Mouse (Mus musculus) megakaryocyte progenitor cell, adult 5-6 weeks (primary cell): ENCODE data around the gene Fam131a. TPM values are rescaled to one million over a fixed set of nuclear protein-coding genes. Genes with fewer than 3 reads are reported as not detected.
"Not testable (repeated sequence)": the region's sequence is repeated elsewhere in the genome, so short reads cannot be mapped to it uniquely, and the experiment has no call there.

ENCODE experiments used
- ATAC-seq: replicated peaks from 2 replicates; pipeline ENCODE4 v1.8.0; 2016; ENCODE audit warnings: mild to moderate bottlenecking, moderate TSS enrichment, inconsistent platforms; ENCODE audit not compliant: poor library complexity
- total RNA-seq, 2 experiments: library from RNA; stranded (forward) in 1 of 2; stranded (reverse) in 1 of 2; fragments of 157-497, 149-512 nt in 1 of 2; fragments of 200-1000 nt in 1 of 2; gene quantifications; 2 replicates each; pipeline versions ENCODE4 v1.2.3 to v1.2.4; 2015 to 2017

Fam131a gene
- total RNA-seq (2015) (not detected in 2 replicates), total RNA-seq (2017) (0.17 TPM in 1 of 2 replicates, not detected in the other)

DNA sequence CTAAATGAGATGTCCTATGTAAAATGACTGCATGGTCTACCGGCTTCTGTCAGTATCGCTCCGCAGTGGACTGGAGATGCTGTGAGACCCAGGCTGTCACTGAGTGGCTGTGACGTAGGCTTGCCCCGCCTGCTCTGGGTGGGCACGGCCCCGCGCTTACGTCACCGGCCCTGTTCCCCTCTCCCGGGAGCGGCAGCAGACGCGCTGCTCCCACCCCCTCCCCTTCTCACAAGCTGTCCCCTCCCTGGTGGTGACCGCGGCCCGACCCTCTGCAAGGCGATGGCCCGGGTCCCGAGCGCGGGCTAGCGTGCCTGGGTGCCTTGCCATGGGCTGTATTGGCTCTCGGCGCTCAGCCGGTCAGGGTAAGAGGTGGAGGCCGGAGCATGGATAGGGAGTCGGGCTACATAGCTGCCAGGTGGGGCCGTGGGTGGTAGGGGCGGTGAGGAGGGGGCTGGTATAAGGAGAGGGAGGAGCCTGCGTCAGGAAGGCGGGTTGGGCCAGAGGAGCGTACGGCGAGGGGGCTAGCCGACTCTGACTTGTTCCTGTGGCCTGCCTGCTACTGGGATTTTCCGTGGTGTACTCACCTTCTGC lies at the start of gene Fam131a:
TSS of gene Fam131a (plus strand) at position 131 of the 591 bp plus-strand sequence.
- ATAC-seq = peak; percentile 82

DNA sequence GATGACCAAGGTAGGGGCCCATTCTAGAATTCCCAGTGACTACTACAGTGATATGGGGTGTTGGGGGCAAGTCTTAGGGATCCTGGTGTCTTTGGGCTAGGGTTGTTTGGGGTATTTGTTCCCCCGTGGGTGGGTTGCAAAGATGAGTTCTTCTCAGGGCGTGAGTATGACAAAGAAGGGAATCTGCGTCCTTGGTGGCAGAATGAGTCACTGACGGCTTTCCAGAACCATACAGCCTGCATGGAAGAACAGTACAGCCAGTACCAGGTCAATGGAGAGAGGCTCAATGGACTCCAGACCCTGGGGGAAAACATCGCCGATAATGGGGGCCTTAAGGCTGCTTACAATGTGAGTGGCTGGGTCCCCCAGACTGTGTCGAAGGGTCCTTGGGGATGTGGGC lies 49.1 kb upstream of the Fam131a start:
- ATAC-seq = no peak

DNA sequence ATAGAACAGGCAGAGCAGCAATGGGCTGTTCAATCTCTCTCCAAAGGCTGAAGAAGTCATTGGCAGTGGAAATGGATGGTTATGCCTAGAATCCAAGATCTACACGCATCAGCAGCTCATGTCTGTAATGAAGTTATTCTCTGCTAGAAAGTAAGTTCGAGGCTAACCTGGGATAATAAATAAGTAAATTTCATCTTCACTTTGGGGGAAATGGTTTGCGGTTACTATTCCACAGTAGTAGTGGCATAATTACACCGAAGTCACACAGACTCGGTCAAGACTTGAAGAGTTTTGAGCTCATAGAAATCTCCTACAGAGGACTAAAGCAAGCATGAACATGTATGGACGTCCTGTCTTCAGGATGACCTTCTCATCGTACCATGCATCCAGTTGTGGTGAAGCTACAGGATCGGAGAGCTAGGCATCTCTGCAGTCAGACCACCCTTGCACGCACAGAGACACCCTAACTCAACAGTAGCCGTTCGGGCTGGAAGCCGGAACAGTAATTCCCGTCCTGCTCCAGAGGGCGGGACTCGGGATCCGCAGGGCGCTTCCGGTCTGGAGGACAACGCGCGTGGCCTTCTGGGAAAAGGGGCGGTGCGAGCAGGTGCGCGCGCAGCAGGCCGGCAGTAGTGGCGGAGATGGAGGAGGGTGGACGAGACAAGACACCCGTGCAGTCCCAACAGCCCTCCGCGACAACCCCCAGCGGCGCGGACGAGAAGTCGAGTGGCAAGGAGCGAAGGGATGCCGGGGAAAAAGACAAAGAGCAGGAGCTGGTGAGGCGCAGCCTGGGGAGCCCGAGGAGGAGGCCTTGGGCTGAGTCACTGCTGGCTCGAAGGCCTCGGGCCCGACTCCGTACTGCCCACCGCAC lies 41.7 kb upstream of the Fam131a start, which contains the start of gene Psmd2:
TSS of gene Psmd2 (plus strand) at position 577 of the 871 bp plus-strand sequence.
- peak; percentile 99 for ATAC-seq

DNA sequence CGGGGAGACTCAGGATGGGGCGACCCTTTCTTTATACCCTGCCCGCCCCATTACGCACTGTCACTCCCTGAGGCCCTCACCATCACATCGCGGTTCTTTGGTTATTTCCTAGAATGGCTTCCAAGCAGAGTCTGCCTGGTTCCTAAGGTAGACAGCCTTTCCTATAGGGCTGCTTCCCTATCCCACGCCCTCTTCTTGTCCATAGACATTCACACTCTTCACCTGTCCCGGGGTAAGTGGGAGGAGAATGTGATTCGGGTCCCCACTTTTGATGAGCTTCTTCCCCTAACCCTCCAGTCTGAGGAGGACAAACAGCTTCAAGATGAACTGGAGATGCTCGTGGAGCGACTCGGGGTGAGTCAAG lies 41.1 kb upstream of the Fam131a start:
- ATAC-seq = no peak

DNA sequence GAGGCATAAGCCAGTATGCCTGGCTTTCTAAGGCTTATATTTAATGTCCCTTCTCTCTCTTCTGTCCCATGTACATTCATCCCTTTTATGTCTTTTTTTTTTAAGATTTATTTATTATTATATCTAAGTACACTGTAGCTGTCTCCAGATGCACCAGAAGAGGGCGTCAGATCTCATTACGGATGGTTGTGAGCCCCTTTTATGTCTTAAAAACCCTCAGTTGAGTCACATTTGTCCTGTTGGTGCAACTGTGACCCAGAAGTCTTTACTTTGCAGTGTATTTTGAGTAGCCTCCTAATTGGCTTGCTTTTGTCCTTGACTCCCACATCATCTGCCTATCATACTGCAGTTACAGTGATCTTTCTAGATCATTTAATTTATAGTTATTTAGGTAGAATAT lies 39.7 kb upstream of the Fam131a start:
- no peak for ATAC-seq

DNA sequence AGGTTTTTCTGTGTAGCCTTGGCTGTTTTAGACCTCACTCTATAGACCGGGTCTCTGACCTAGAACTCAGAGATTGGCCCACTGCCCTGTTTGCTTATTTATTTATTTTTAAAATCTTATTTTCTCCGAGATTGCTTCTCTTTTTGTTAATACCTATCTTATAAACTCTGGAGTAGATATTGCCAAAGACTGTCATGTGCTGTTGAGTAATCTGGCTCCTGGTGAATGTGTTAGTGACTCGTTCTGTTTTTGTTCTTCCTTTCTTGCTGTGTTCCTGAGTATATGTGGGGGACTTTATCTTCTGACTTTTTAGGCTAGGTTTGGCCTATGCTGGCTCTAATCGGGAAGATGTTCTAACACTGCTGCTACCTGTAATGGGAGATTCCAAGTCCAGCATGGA lies 35.4 kb upstream of the Fam131a start:
- ATAC-seq = no peak

DNA sequence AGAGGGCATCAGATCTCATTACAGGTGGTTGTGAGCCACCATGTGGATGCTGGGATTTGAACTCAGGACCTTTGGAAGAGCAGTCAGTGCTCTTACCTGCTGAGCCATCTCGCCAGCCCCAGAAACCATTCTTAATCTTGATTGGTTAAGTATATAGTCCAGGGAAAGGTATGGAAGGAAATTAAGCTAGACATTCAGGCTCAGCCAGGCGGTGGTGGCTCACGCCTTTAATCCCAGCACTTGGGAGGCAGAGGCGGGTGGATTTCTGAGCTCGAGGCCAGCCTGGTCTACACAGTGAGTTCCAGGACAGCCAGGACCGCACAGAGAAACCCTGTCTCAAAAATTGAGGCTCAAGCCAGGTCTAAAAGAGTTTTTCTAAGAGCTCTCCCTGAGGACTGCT lies 25.0 kb upstream of the Fam131a start, which contains the start of gene Eif4g1:
TSS of gene Eif4g1 (plus strand) at position 301 of the 400 bp plus-strand sequence.
- not testable (repeated sequence) for ATAC-seq

DNA sequence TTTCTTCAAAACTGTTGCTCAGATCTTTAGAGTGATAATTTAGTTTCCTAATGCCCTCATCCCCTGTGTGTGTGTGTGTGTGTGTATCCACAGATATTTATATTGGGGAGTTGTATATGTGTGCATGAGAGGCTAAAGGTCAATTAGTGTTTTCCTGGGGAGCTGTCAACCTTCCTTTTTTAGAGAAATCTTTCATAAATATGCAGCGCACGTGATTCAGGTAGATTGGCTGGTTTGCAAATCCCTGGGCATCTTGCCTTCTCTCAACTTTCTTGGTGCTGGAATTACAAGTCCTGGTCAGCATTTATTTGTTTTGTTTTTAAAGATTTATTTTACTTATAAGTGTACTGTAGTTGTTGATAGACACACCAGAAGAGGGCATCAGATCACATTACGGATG lies 22.8 kb upstream of the Fam131a start:
- no peak for ATAC-seq

DNA sequence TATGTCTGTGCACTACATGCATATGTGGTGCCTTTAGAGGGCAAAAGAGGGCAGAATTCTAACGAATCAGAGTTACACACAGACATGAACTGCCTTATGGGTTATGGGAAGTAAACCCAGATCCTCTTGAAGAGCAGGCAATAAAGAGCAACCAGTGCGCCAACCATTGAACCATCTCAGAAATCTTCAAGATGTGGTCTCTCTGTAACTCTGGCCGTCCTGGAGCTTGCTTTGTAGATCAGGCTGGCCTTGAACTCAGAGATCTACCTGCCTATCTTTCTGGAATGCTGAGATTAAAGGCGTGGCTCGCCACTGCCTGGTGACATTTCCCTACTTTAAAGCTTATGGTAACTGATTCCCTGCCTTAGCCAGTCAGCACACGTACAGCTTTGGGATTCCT lies 21.2 kb upstream of the Fam131a start:
- no peak for ATAC-seq

DNA sequence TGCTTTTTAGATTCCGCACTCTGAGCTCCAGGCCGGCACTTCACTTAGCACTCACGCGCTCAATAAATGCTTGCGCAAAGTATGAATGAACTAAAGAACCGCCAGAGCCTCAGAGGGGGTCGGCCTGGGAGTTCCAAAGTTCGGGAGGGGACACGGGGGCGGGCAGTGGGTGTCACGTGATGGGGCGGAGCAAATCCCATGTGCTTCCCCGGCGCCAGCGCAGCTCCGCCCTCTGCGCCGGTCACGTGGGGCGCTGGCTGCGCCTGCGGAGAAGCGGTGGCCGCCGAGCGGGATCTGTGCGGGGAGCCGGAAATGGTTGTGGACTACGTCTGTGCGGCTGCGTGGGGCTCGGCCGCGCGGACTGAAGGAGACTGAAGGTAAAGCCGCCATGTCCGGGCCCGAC lies 20.5 kb upstream of the Fam131a start:
- peak; percentile 72 for ATAC-seq

DNA sequence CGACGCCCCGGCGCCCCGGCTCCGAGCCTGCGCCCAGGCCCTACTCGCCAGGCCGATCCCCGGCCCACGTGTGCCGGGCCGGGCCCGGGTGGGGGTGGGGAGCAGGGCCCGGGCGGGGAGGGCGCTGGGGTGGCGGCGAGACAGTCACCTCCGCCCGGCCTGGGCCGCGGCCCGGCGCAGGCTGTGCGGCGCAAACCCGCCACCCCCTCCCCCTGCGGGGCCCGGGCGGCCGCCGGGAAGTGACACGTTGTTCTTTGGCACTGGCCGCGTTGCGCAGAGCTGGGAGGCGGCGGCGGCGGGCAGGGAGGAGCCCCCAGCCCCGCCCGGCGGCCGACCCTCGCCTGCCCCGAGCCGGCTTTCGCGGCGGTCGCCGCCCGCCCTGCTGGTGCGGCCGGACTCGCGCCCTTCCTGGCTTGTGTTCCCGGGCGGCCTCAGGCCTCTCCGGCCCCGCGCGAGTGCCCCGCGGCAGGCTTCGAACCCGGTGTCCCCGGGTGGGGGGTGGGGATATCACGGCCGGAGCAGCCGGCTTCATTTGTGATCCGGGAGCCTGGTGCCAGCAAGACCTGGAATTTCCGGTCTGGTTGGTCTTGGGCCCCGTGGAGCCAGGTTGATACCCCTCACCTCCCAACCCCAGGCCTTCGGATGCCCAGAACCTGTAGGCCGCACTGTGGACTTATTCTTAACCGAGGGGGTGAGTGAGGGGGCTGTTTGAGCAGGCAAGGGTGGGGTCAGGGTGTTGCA lies 19.9 kb upstream of the Fam131a start:
- ATAC-seq = peak; percentile 12

DNA sequence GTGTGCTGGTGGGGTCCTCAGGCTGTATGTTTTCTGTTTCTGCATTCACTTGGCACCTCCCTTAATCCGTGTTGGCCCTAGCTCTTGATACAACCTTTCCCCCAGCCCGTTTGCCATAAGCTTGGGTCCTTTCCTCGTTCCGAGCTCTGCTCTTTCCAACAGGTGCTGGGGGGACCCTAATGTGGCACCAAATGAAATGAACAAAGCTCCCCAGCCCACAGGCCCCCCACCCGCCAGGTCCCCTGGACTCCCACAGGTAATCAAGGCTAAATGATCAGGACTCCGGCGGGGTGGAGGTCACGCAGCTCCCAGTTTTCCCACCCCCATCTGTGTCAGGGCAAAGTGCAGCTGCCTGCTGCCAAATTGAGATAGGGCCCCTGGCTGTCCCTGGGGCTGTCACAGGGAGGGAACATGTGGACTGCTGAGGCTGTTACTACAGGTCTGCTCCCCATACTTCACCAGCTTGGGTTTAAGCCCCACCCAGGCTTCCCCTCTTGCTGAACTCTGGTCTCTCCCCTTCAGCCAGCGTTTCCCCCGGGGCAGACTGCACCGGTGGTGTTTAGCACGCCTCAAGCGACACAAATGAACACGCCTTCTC lies 19.2 kb upstream of the Fam131a start:
- peak; percentile 49 for ATAC-seq

DNA sequence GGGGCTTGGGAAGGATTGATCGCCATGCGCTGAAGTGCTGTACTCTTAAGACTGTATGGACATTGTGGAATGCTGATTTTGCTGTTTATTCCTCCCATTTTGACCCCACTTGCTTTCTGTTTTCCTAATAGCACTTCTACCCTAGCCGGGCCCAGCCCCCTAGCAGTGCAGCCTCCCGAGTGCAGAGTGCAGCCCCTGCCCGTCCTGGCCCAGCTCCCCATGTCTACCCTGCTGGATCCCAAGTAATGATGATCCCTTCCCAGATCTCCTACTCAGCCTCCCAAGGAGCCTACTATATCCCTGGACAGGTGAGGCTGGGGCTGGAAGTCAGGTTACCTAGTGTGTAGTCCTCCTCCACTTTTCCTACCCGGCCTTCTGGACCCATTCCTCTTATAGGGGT lies 17.8 kb upstream of the Fam131a start:
- no peak for ATAC-seq

DNA sequence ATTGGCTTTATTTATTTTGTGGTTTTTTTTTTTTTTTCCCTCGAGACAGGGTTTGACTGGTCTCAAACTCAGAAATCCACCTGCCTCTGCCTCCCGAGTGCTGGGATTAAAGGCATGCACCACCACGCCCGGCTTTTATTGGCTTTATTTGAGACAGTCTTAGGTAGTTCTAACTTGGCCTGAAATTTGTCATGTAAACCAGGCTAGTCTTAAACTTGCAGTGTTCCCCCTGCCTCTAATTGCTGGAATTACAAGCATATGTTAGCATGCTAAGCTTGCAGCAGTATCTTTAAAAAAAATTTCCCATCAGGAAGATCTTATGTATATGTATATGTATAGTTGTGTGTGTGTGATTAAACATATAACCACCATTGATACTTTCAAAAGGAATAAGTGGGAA lies 16.3 kb upstream of the Fam131a start:
- ATAC-seq = no peak

DNA sequence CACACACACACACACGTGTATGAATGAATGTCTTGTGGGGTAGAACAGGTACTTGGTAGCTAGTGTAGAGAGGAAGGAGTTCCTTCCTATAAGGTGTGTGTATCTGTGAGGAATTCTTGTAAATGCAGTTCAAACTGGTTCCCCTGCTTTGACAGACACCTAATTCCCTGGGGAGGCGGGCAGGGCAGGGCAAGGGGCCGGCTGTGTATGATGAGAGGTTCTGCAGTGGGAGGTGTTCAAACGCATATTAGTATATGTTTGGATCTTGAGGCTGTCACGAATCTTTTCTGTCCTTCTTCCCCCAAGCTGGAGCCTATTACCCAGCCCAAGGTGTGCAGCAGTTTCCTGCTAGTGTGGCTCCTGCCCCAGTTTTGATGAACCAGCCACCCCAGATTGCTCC lies 15.7 kb upstream of the Fam131a start:
- no peak for ATAC-seq

DNA sequence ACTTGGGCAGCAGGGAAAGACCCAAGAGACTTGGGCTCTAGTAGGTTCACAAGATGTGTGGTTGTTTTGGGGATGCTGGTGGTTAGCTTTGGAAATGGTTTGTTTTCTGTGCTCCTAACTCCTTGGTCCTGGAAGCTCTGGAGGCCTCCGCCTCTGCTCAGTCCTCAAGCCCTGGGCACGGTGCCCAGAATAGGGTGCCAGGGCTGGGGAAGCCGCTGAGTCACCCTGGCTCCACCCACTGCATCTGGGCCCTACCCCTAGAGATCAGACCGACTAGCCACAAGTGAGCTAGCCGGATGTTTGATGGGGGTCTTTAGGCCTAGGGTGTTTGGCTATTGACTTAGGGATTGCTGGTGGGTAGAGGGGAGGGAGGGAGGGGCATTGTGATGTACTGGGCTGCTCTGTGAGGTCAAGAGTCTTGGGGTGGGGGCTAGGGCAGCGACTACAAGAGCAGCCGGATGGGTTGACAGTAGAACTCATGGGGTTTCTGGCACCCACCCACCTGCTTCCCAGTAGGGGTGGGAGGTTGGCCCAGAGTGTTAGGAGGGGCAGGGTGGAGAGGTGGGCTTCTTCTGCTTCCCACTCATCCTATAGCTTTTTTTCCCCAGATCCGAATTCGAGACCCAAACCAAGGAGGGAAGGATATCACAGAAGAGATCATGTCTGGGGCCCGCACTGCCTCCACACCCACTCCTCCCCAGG lies 14.9 kb upstream of the Fam131a start:
- ATAC-seq = peak; percentile 90

DNA sequence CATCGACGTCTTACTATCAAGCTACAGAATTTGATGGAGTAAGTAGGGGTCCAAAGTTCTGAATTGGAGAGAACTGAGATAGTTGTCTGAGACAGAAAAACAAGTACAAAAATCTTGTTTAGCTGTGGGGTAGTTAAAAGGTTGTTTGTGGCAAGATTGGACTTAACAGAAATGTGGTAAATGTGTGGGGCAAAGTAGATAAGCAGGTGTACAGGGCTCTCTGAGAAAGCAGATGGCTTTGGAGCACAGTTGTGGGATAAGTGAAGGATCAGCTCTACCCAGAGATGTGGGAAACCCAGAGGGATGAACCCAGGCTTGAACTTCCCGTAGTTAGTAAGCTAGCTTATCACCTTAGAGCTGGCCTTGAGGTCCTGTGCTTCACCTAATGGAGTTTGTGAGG lies 2.3 kb upstream of the Fam131a start:
- ATAC-seq = peak; percentile 32

DNA sequence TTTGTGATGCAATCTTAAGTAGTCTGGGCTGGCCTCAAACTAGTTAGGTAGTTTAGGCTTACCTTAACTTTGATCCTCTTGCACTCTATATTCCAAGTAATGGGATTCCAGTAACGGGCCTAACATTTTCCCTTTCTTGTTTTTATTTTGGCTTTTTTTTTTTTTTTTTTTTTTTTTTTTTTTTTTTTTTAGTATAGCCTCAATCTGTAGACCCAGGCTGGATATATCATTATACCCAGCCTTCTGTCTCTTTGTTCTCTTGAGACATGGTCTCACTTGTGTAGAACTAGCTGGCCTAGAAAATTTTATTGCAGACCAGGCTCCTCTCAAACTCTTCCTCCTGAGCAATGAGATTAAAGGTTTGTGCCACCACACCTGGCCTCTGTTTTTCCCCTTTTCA lies 1.4 kb upstream of the Fam131a start:
- ATAC-seq = no peak

DNA sequence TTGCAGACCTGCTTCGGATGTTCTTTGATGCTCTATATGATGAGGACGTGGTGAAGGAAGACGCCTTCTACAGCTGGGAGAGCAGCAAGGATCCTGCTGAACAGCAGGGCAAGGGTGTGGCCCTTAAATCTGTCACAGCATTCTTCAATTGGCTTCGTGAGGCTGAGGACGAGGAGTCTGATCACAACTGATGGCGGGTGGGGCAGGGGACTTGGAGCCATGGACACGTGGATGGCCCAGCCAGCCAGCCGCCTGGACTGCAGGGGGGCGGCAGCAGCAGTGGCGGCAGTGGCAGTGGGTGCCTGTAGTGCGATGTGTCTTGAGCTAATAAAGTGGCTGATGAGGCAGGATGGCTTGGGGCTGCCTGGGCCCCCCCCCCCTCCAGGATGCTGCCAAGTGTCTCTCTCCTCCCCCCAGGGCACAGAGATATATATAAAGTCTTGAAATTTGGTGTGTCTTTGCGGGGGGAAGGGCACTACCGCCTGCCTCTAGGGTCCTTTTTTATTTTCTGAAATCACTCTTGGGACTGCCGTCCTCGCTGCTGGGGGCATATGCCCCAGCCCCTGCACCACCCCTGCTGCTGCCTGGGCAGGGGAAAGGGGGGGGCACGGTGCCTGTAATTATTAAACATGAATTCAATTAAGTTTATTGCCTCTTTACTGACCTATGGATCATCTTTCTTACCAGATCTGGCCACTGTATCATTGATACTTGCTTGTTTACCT lies 638 bp upstream of the Fam131a start:
- no peak for ATAC-seq

DNA sequence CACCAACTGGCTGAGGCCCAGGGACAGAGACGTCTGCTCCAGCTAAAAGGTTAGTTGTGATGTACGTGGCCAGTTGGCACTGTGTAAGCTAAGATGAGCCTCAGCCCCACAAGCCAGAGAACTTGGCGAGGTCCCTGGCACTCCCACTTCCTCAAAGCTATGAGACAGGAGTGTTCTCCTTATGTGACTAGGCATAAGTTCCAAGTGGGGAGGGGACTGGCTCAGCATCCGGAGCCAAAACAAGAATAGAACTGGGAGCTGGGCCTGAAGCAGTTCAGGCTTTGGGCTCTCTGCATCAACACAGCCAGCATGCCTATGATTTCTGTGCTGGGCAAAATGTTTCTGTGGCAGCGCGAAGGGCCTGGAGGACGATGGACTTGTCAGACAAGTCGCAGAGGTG lies 1.7 kb downstream of the Fam131a start:
- peak; percentile 28; the same call in 1 of the 2 replicates for ATAC-seq
